Mouse (Mus musculus) liver, embryonic 11.5 days (tissue): ENCODE measurements around the gene Rnf157. TPM values are rescaled to one million over a fixed set of nuclear protein-coding genes. Genes with fewer than 3 reads are reported as not detected.

ENCODE experiments used
- ATAC-seq: fragments of 200-750 bp; cut with Nextera tagmentation; replicated peaks from 2 replicates; pipeline ENCODE4 v1.8.0; 2017; ENCODE audit warnings: moderate number of reproducible peaks, mild to moderate bottlenecking, moderate TSS enrichment, moderate library complexity; ENCODE audit not compliant: low FRiP score
- DNase-seq: peaks from one replicate; pipeline ENCODE4 v3.0.0-alpha.2; 2017; ENCODE audit warnings: low spot score
- H3K27ac ChIP-seq: fragments of 300-500 bp; sonication (generic); 2 replicates; pipeline ENCODE4 v1.5.1; 2014; ENCODE audit warnings: mild to moderate bottlenecking, low read depth, low read length, control low read depth
- H3K27me3 ChIP-seq: fragments of 300-500 bp; sonication (generic); replicated peaks from 2 replicates; pipeline ENCODE4 v1.6.1; 2014; ENCODE audit warnings: low read length, mixed read lengths; ENCODE audit not compliant: control insufficient read depth, insufficient read depth
- H3K36me3 ChIP-seq: fragments of 300-500 bp; sonication (generic); 2 replicates; pipeline ENCODE4 v1.6.1; 2014; ENCODE audit warnings: mild to moderate bottlenecking, low read length, moderate library complexity, mixed read lengths; ENCODE audit not compliant: control insufficient read depth, insufficient read depth
- H3K4me1 ChIP-seq: fragments of 300-500 bp; sonication (generic); replicated peaks from 2 replicates; pipeline ENCODE4 v1.6.1; 2014; ENCODE audit warnings: low read length, mixed read lengths; ENCODE audit not compliant: control insufficient read depth, insufficient read depth
- H3K4me2 ChIP-seq: fragments of 300-500 bp; sonication (generic); 2 replicates; pipeline ENCODE4 v1.6.1; 2014; ENCODE audit warnings: mild to moderate bottlenecking, control low read depth, moderate library complexity
- H3K4me3 ChIP-seq: fragments of 300-500 bp; sonication (generic); 2 replicates; pipeline ENCODE4 v1.5.1; 2014; ENCODE audit warnings: low read depth, low read length, control low read depth
- H3K9ac ChIP-seq: fragments of 300-500 bp; sonication (generic); 2 replicates; pipeline ENCODE4 v1.6.1; 2014; ENCODE audit warnings: low read depth, low read length, control low read depth
- H3K9me3 ChIP-seq: fragments of 300-500 bp; sonication (generic); 2 replicates; pipeline ENCODE4 v1.6.1; 2016; ENCODE audit warnings: low read length, inconsistent platforms, mixed read lengths; ENCODE audit not compliant: control insufficient read depth
- WGBS: fragments of 180-500 bp; shearing (Covaris S2); extraction: QIAGEN DNeasy Blood & Tissue Kit; methylation state at CpG from one replicate; pipeline ENCODE4 v1.1.7; 2014; 5-methylcytosine and 5-hydroxymethylcytosine counted together
- polyA plus RNA-seq: library from polyadenylated mRNA; unstranded; fragments of >200 nt; fragmentation: Nextera tagmentation; extraction: Ambion mirVana; gene quantifications from 2 replicates; pipeline ENCODE4 v1.2.1, GENCODE M21; 2014

Gene Rnf157
- polyA plus RNA-seq, result 5.0 and 6.8 TPM in 2 replicates

DNA sequence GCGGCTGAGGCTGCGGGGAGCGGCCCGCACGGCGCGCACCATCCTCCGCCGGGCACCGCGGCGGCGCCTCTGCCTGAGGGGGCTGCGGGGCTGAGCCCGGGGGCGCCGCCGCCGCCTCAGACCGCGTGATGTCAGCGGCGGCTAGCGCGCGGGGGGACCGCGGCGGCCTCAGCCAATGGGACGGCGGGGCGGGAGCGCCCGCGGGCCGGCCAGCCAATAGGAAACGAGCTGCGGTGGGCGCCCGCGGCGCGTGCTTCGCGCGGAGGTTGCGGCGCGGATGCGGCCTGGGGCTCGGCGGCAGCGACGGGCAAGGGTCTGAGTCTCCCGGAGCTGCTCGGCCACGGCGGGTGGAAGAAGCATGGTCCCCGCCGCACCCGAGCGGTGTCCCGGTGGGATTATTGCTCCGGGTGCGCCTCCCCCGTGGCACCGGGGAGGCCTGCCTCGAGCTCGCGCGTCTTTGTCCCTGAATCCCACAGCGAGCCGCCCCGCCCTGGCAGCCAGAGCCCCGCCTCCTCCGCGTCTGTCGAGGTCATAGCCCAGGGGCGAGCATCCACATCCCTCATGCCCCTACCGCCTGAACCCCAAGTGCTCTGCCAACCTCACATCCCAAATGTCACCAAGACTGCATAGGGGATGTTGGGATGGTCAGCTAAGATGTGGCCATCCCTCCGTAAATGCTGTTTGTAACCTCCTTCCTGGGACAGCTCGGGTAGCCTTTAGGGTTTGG, at the start of gene Rnf157:
Rnf157 (minus strand) TSS at position 129 of the 727 bp plus-strand sequence.
- DNase-seq (peak; percentile 73), ATAC-seq (peak; percentile 88)
- peak within 1 kb of the TSS; percentile 76 for H3K4me3 ChIP-seq
- no peaks in the 10 kb centered on the region for H3K36me3 ChIP-seq
- peaks cover 15% of the 10 kb centered on the region for H3K27me3 ChIP-seq
- H3K4me1 ChIP-seq, result peaks cover 13% of the 10 kb centered on the region
- 2% methylated on average over 80 of the region's 82 CpGs for WGBS
- H3K4me2 ChIP-seq, result peak within 1 kb of the TSS; percentile 99
- peak within 1 kb of the TSS; percentile 48 for H3K27ac ChIP-seq
- H3K9ac ChIP-seq, result peak within 1 kb of the TSS; percentile 78
- no peaks in the 10 kb centered on the region for H3K9me3 ChIP-seq

DNA sequence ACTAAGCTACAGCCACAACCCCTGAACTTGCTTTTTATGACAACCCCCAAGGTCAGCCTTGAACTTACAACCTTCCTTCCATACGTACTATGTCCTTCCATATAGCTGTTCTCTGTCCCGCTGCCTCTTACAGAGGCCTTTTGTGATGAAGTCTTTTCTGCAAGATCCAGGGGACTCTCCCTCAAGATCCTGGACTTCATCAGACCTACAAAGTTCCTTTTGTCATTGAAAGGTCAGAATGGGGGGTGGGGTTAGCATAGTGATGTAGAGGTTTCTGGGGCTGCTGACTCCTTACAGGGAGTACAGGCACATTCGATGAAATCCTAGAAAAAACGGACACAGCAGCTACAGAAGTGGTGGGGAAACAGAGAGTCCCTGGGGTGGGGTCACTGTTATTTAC, 47.0 kb upstream of the Rnf157 start:
- H3K4me1 ChIP-seq, result no peaks in the 10 kb centered on the region; the same call in 1 of the 2 replicates
- 75% methylated on average over 4 of the region's 4 CpGs for WGBS
- no peak overlapping the region for H3K4me2 ChIP-seq
- H3K4me3 ChIP-seq, result no peak overlapping the region
- H3K9ac ChIP-seq, result no peak overlapping the region
- no peaks in the 10 kb centered on the region for H3K36me3 ChIP-seq
- H3K27me3 ChIP-seq, result peaks cover 9% of the 10 kb centered on the region; the same call in 1 of the 2 replicates
- no peaks in the 10 kb centered on the region for H3K9me3 ChIP-seq
- DNase-seq (no peak), ATAC-seq (no peak)
- H3K27ac ChIP-seq, result no peak overlapping the region

DNA sequence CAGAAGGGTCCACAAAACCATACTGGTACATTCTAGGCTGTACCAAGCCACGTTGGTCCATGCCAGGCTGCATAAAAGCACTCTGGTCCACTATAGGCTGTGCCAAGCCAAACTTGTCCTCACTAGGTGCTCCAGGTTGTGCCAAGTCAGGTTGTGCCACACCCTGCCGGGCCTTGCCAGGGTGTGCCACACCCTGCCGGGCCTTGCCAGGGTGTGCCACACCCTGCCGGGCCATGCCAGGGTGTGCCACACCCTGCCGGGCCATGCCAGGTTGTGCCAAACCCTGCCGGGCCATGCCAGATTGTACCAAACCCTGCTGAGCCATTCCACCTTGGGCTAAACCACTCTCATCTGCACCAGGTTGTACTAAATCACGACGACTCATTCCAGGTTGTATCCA, 43.4 kb upstream of the Rnf157 start:
- H3K9ac ChIP-seq, result no peak overlapping the region
- H3K27me3 ChIP-seq, result peaks cover 9% of the 10 kb centered on the region; the same call in 1 of the 2 replicates
- H3K4me2 ChIP-seq, result no peak overlapping the region
- no peaks in the 10 kb centered on the region; the same call in 1 of the 2 replicates for H3K4me1 ChIP-seq
- no peak overlapping the region for H3K4me3 ChIP-seq
- 83% methylated on average over 8 of the region's 8 CpGs for WGBS
- H3K27ac ChIP-seq, result no peak overlapping the region
- DNase-seq (no peak), ATAC-seq (no peak)
- H3K9me3 ChIP-seq, result no peaks in the 10 kb centered on the region
- no peaks in the 10 kb centered on the region for H3K36me3 ChIP-seq

DNA sequence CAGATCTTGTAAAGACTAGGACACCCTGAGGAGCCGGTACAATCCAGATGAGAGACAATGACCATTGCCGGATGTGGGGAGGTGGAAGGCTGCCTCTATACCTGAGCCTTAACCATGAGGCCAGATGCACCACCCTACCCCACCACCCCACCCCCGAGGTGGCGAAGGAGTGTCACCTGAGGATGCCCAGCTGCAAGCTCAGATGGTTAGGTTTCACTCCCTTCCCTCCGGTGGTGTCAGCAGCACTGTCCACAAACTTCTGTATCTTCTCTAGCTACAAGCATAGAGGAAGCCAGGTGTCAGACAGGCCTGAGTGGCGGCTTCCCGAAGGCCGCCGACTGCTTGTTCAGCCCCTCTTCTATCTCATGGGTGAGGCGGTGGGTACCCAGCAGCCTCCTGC, 41.1 kb upstream of the Rnf157 start:
- Histone ChIP-seq H3K4me2 (no peak overlapping the region), H3K4me3 (no peak overlapping the region), H3K27ac (no peak overlapping the region), H3K4me1 (no peaks in the 10 kb centered on the region), H3K27me3 (peaks cover 9% of the 10 kb centered on the region; the same call in 1 of the 2 replicates), H3K9ac (no peak overlapping the region), H3K36me3 (no peaks in the 10 kb centered on the region), H3K9me3 (no peaks in the 10 kb centered on the region)
- WGBS, result 88% methylated on average over 10 of the region's 10 CpGs
- no peak for DNase-seq
- no peak for ATAC-seq

DNA sequence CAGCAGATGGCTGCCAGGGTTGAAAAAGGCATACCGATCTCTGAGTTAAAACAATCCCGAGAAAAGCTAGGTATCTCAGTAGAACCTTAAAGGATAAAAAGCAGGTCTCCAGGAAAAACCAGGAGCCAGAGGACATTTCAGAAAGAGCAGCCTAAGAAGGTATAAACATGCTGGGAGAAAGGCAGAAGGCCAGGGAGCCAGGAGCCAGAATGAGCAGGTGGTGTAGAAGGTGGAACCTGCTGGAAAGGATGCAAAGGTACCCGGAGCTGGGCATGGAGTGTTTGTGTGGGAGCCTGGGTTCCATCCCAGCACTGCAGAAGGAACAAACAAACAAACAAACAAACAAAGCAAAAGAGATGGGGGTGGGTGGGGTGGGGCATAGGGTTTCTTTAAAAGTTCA, 36.5 kb upstream of the Rnf157 start:
- no peak overlapping the region for H3K27ac ChIP-seq
- H3K4me1 ChIP-seq, result peaks cover 4% of the 10 kb centered on the region
- no peak overlapping the region for H3K4me2 ChIP-seq
- no peak overlapping the region for H3K4me3 ChIP-seq
- no peak overlapping the region for H3K9ac ChIP-seq
- WGBS, result 91% methylated on average over 3 of the region's 3 CpGs
- no peak for ATAC-seq
- H3K9me3 ChIP-seq, result no peaks in the 10 kb centered on the region
- H3K27me3 ChIP-seq, result peaks cover 13% of the 10 kb centered on the region
- no peak for DNase-seq
- no peaks in the 10 kb centered on the region for H3K36me3 ChIP-seq

DNA sequence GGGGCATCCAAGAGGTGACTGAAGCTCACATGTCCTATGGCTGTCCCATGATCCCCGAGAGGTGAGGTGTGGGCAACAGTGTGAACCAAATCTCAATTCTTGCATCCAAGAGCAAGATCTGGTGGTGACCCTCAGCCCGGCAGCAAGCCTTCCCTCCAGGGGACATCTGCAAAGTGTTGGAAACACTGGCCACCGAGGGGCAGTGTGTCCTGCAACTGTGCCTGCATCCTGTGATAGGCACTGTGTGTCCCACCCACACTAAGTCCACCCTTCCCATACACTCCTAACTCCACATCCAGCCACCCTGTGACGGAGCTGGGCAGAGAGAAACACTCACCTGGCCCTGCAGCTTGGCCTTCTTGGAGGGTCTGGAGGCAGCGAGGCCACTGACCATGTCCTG, 35.0 kb upstream of the Rnf157 start:
- peaks cover 4% of the 10 kb centered on the region for H3K4me1 ChIP-seq
- H3K4me2 ChIP-seq, result no peak overlapping the region
- H3K4me3 ChIP-seq, result no peak overlapping the region
- H3K9me3 ChIP-seq, result no peaks in the 10 kb centered on the region
- no peak for DNase-seq
- no peaks in the 10 kb centered on the region for H3K36me3 ChIP-seq
- H3K27ac ChIP-seq, result no peak overlapping the region
- peaks cover 13% of the 10 kb centered on the region for H3K27me3 ChIP-seq
- no peak overlapping the region for H3K9ac ChIP-seq
- WGBS, result 69% methylated on average over 5 of the region's 5 CpGs
- ATAC-seq, result no peak

DNA sequence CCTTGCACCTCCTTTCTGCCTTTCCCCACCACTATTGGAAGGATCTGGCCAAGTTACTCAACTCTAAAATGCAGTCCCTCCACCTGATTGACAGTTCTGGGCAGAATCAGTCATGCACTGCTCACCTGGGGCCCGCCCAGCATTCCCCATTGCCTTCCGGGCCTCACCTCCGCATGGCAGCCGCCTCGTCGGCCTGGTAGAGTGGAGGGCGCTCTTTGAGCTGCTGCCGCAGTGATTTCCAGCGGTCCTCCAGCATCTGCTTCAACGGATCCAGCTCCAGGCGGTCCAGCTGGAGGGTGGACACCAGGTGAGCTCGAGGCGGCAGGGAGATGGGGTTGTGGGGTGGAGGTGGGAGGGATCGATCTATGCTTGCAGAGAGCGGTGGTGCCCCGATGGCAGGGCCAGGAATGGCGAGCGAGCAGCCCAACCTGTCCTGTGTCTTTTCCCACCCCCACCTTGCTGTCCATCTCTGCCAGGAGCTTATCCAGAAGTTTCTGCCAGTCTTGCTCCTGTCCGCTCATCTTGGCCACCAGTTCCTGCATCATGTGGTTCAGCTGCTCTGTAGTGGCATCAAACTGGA, 33.6 kb upstream of the Rnf157 start:
- peaks cover 4% of the 10 kb centered on the region for H3K4me1 ChIP-seq
- H3K4me3 ChIP-seq, result no peak overlapping the region
- no peak overlapping the region for H3K27ac ChIP-seq
- H3K9me3 ChIP-seq, result no peaks in the 10 kb centered on the region
- ATAC-seq (0 out of 2 replicates have a peak, but pooled peaks have one; percentile 9), DNase-seq (no peak)
- 12% methylated on average over 19 of the region's 19 CpGs for WGBS
- H3K4me2 ChIP-seq, result no peak overlapping the region
- no peak overlapping the region for H3K9ac ChIP-seq
- peaks cover 13% of the 10 kb centered on the region for H3K27me3 ChIP-seq
- H3K36me3 ChIP-seq, result no peaks in the 10 kb centered on the region

DNA sequence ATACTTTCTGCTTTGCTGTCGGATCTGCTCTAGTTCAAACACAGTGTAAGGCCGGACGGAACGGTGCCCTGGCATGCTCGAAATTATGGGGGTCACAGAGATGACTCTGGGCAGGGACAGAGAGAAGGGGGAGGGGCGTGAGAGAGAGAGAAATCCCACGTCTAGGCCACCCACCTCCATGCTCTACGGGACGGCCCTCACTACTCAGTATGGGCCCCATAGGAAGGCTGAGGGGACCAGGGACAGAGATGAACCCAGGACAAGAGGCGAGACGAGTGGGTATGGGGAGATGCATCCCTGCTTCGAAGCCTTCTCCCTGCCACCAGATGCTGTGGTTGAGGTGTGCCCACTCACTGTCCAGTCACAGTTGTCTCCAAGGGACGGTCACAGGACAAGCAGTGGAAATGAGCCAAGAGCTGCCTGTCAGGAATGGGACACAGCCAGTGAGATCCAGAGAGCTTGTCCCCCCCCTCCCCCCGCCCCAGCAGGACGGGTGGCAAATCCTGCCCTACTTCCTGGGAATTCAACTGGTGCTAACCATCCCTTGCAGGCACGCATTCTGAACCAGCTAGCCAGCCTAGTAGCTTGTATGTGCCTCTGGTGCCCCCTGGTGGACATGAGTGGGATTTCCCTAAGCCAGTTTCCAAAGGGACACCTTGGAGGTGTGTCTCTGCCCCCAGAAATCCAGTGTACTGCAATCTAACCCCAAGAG, 32.9 kb upstream of the Rnf157 start:
- peak; percentile 38 for ATAC-seq

More for the DNA sequence above, 32.9 kb upstream of the Rnf157 start:
- peak overlapping the region; percentile 24; the same call in 1 of the 2 replicates for H3K4me2 ChIP-seq
- H3K9me3 ChIP-seq, result no peaks in the 10 kb centered on the region
- peak; percentile 91 for DNase-seq
- no peak overlapping the region for H3K4me3 ChIP-seq
- H3K4me1 ChIP-seq, result peaks cover 4% of the 10 kb centered on the region
- peaks cover 13% of the 10 kb centered on the region for H3K27me3 ChIP-seq
- no peak overlapping the region for H3K27ac ChIP-seq
- H3K36me3 ChIP-seq, result no peaks in the 10 kb centered on the region
- whole genome bisulfite sequencing, result 38% methylated on average over 16 of the region's 16 CpGs
- no peak overlapping the region for H3K9ac ChIP-seq
